Mouse (Mus musculus) left cerebral cortex, postnatal 36 days (tissue): ENCODE results near the gene Robo2. TPM values are rescaled to one million over a fixed set of nuclear protein-coding genes. Genes with fewer than 3 reads are reported as not detected.

Source experiments
- DNase-seq, 2 experiments: peaks; one replicate each; pipeline ENCODE4 v3.0.0; 2021 to 2022; ENCODE audit warnings: low spot score in 2 of 2, mixed read lengths in 1 of 2
- intact Hi-C: fragments of 180-260 bp; cut with DNase I; formaldehyde crosslinking; loops from one replicate; pipeline ENCODE4 v1.15.1; 2025
- total RNA-seq, 2 experiments: library from RNA; stranded (reverse); gene quantifications; 2 replicates each; pipeline ENCODE4 v1.2.3; 2021

Gene Robo2
- total RNA-seq, 2 experiments from 2014 or later = 131 to 153 TPM

- no peak for DNase-seq
- intact Hi-C loops = no loop called here
Measured at GRCm38 (mm10) chr16:74001331-74001730, 410.3 kb downstream of the Robo2 start.

GRCm38 (mm10) chr16:73991212-73991611 is 420.4 kb downstream of the Robo2 start:
- no peak for DNase-seq
- intact Hi-C loops = no loop called here

GRCm38 (mm10) chr16:73969573-73969972 is 442.1 kb downstream of the Robo2 start:
- DNase-seq = no peak
- intact Hi-C loops = no loop called here

GRCm38 (mm10) chr16:73964366-73964926 is 447.2 kb downstream of the Robo2 start:
- DNase-seq = no peak
- intact Hi-C loops = no loop called here

GRCm38 (mm10) chr16:73959479-73959970 is 452.1 kb downstream of the Robo2 start:
- no peak for DNase-seq
- intact Hi-C loops = no loop called here

- intact Hi-C loops = no loop called here
Measured at GRCm38 (mm10) chr16:73958524-73958846, 453.1 kb downstream of the Robo2 start.

GRCm38 (mm10) chr16:73957675-73958523 is 453.7 kb downstream of the Robo2 start:
- no peak for DNase-seq
- intact Hi-C loops = no loop called here

More at GRCm38 (mm10) chr16:73958524-73958846, 453.1 kb downstream of the Robo2 start:
- DNase-seq = no peak

GRCm38 (mm10) chr16:73946171-73946570 is 465.5 kb downstream of the Robo2 start:
- DNase-seq = no peak
- intact Hi-C loops = no loop called here

- intact Hi-C loops = no loop called here
- DNase-seq = no peak
Measured at GRCm38 (mm10) chr16:73940211-73940541, 471.4 kb downstream of the Robo2 start.

GRCm38 (mm10) chr16:73939423-73940210 is 472.0 kb downstream of the Robo2 start:
- intact Hi-C loops = no loop called here
- DNase-seq = no peak

- intact Hi-C loops = no loop called here
- no peak for DNase-seq
Measured at GRCm38 (mm10) chr16:73930323-73930722, 481.3 kb downstream of the Robo2 start.

GRCm38 (mm10) chr16:73927481-73927880 is 484.1 kb downstream of the Robo2 start:
- intact Hi-C loops = no loop called here
- DNase-seq = no peak

- intact Hi-C loops = no loop called here
Measured at GRCm38 (mm10) chr16:73915425-73915824, 496.2 kb downstream of the Robo2 start.

GRCm38 (mm10) chr16:73914936-73915335 is 496.7 kb downstream of the Robo2 start:
- no peak for DNase-seq
- intact Hi-C loops = no loop called here

More at GRCm38 (mm10) chr16:73915425-73915824, 496.2 kb downstream of the Robo2 start:
- no peak for DNase-seq

GRCm38 (mm10) chr16:73908504-73908903 is 503.1 kb downstream of the Robo2 start:
- DNase-seq = no peak
- intact Hi-C loops = no loop called here

GRCm38 (mm10) chr16:73896856-73897255 is 514.8 kb downstream of the Robo2 start:
- no peak for DNase-seq
- intact Hi-C loops = no loop called here

GRCm38 (mm10) chr16:73881911-73882310 is 529.7 kb downstream of the Robo2 start:
- no peak for DNase-seq
- intact Hi-C loops = no loop called here

- intact Hi-C loops = no loop called here
Measured at GRCm38 (mm10) chr16:73877973-73878372, 533.7 kb downstream of the Robo2 start.

GRCm38 (mm10) chr16:73874991-73875390 is 536.6 kb downstream of the Robo2 start:
- intact Hi-C loops = no loop called here
- no peak for DNase-seq

More at GRCm38 (mm10) chr16:73877973-73878372, 533.7 kb downstream of the Robo2 start:
- DNase-seq = no peak

- intact Hi-C loops = no loop called here
- DNase-seq = no peak
Measured at GRCm38 (mm10) chr16:73873828-73874558, 537.6 kb downstream of the Robo2 start.
